Mouse (Mus musculus) fibroblast of lung, adult 2 months (primary cell): ENCODE data around the gene Tgfbr3.

ENCODE experiments used
- DNase-seq: peaks from one replicate; pipeline ENCODE4 v3.0.0-alpha.2; 2011; ENCODE audit warnings: low read depth

The Tgfbr3 gene

GRCm38 (mm10) chr5:107289234-107289764, at the start of gene Tgfbr3:
Gene Tgfbr3 (minus strand): TSS chr5:107289629.
- no peak for DNase-seq

GRCm38 (mm10) chr5:107330916-107331421, 41.5 kb upstream of the Tgfbr3 start, which contains the start of gene Brdt:
Gene Brdt (plus strand): TSS chr5:107331159.
- no peak for DNase-seq

- peak; percentile 11 for DNase-seq
These were observed 31.3 kb upstream of the Tgfbr3 start for GRCm38 (mm10) chr5:107320703-107321102.

DNA sequence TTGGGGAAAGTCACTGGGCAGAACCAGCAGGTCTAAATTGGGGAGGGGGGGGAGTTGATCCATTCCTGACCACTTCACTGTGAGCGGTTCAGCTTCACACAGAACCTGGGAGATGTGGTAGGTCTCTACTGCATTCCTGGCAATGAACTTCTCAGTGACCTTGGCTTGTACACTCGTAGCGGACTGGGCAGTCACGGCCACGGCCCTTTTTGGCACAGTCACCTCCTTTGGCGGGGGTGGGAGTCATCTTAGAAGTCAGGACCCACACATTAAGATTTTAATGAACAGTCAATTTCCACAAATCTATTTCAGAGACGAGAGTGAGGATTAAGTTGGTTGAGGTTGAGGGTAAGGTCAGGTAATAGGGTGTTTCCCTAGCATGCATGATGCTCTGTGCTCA, 27.7 kb upstream of the Tgfbr3 start:
- DNase-seq, result no peak

DNA sequence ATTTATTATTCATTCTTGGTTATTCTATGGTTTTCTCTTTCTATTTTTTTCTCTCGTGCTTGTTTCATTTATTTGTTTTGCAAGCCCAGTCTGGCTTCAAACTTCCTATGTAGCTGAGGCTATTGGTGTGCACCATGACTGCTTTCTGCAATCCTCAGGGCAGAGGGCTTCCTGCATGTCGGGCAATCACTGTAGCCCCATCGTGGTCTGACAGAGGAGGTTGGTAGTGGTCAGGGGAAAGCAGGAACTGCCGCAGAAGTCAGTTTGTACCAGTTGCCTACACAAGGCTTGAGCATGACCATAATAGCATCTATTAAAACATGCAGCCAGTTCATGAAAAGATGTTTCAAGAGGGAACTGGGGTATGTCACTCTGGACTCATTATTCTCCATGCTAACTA, 18.0 kb upstream of the Tgfbr3 start:
- no peak for DNase-seq

GRCm38 (mm10) chr5:107304117-107304825, 14.8 kb upstream of the Tgfbr3 start:
- DNase-seq, result no peak

GRCm38 (mm10) chr5:107303350-107303861, 14.0 kb upstream of the Tgfbr3 start:
- DNase-seq, result no peak

DNA sequence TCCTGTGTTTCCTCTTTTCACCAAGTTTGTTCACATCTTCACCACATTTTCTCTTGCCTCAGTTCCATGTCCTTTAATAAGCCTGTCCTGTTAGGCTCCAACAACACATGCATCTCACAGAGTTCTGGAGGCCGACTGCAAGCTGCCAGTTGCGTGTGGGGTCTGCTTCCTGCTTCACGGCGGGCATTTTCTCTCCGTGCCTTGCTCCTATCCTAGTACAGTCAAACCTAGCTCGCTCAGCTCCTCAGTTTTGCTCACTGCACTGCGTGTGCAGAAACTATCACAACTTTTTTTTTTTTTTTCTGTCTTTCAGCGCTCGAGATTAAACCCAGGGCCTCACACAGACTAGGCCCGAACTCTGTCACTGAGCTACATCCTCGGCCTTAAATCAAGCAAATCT, 9.4 kb upstream of the Tgfbr3 start:
- no peak for DNase-seq

DNA sequence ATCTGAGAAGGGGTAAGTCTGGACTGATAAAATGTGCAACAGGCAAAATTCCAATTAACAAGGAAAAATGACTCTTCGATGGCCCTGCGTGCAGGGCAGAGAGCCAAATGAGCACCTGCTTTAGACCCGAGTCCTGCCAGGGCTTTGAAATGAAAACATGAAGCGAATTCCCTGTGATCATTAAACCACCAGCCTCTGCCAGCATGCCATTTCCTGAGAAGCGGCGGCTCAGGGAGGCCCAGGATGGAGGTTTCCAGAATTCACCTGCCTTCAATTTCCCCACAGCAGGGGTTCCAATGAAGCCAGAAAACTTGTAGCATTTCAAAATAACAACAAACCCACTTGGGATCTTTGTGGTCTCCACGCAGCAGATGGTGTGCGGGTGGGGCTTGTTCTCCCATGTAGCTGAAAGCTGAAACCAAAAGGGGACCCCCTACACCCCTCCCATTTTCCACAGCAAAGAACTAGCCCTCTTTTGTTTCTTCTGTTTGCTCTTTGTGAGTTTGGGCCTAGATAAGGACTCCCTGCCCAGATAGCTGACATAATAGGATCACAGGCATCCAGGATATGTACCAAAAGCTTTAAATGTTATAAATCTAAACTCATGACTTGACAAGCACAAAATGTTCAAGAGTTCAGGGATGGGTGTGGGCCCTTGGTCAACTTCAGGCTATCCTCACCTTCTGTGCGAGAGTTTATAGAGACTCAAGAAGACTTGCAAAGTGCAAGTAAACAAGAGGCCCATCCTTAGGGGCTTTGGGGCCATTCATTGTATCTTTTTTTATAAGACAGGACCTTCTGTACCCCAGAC, 7.3 kb upstream of the Tgfbr3 start:
- no peak for DNase-seq

DNA sequence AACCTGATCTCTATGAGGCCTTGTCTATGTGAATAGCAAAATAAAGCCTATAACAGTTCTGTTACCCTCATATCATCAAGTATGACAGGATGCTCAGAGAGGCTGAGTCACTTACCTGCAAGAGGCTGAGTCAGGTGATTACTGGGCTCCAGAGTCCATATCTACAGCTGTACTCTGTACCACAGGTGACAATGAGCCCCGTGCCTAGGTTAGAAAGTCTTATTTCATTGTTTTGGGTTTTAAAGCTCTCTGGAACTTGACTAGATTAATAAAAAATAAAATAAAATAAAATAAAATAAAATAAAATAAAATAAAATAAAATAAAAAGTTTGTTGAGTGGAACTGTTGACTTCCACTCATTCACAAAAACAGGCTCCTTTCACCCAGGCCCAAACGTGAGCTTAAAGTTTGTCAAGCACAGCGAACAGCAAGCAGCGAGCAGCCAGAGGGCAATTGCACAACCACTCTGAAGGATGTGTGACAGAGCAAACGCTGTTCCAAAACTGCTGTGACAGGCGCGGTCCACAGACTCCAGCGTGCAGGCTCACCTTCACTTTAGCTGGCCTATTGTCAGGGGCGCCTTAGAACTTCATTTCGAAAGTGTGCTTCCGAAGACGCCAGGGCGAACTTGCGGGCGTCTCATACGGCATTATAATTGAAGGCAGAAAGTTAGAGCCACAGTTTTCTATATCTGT, 6.5 kb upstream of the Tgfbr3 start:
- DNase-seq, result no peak

DNA sequence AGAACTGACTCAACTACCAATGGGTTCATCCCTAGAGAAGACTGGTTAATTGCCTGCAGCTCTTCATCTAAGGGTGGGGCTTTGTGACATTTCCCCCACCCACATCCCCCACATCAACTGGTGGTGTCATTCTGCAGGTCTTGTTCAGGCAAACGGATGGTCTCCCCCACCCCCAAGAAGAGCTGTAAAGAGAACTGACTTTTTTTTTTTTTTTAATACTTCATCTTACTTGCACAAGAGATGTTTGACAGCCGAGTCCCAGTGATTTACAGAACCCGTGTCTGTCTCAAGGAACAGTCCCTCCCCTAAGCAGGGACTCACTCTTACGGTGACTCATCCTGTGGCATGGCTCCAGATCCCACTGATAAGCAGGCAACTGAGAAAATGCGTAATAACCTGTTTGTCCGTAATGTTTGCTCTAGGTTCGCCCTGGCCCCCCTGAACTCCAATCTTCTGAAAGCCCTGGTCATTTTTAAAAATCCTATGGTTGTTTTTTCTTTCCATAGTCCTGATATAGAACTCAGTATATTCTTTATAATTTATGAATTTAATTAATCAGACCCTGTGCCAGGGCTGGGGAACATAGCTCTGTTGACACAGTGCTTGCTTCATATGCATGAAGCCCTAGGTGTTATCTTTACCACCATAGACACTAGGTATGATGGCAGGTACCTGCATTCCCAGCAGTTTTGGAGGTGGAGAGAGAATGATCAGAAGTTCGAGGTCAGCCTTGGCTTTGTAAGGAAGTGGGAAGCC, 5.8 kb upstream of the Tgfbr3 start:
- DNase-seq, result no peak

DNA sequence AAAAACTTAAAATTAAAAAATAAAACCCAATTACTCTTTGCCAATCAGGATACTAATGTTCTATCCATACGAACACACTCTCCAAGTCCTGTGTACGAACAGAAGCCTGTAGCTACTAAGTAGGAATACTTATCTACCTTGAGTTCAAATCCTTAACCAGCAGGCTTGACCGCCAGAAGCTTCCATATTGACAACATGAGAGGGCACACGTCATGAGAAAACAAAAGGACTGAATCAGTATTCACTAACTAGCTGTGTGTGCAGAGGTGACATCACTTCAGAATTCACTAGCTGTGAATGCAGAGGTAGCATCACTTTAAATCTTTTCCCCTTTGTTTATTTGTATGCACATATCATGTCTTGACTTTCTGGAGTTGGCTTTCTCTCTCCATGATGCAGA, 4.6 kb upstream of the Tgfbr3 start:
- no peak for DNase-seq

GRCm38 (mm10) chr5:107289986-107290385, 557 bp upstream of the Tgfbr3 start:
- DNase-seq, result no peak

DNA sequence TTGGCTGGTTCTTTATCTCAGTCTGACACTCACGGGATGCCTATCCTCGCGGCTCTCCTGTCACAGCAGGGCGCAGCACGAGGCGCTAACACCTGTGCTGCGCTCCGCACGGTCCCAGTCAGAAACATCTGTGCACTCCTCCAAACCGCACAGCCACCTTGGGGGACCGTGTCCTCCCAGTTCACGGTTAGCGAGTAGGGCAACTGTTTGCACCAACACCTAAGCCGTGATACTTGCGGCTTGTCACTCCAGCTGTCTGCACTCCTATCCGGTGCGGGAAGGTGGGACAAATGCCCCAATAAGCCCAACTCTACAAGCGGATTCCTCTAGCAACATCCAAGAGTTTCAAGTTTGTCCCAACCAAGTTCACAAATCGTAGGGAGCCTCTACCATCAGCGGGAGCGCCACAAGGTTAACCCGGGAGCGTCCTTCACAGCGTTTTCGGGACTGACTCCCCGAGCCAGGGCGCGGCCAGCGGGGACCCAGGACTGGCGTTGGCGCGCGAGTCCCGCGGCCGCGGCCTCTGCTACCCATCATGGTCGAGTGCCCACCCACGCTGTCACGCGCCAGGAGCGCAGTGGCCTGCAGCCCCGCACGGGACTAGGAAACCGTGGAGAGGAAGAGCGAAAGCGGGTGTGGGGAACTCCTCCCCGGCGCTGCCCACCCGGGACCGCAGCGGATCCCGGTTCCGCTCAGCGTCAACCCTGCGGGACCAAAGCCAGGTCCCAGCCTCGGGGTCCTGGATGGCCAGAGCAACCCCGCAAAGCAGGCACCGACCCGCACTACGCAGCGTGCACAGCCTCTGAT, 799 bp downstream of the Tgfbr3 start:
- DNase-seq, result no peak

- no peak for DNase-seq
These were observed 1.5 kb downstream of the Tgfbr3 start for GRCm38 (mm10) chr5:107287908-107288267.

- no peak for DNase-seq
These were observed 2.0 kb downstream of the Tgfbr3 start for GRCm38 (mm10) chr5:107287254-107287907.

DNA sequence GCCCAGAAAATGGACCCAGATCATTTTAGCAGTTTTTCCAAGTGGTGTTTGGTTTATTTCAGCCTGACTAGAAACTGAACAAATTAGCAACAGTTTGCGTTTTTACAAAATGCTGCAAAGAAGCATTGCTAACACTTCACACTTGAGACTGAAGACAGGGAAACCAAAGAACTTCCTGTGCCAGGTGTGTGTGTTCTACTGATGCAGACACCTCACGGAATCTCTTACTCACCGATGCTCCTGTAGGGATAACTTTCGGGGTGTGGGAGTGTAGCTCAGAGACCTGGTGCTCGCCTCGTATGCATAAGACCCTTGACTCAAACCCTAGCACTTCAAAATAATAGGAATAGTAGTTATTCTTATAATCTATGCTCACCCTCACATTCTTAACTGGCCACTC, 3.9 kb downstream of the Tgfbr3 start:
- DNase-seq, result no peak

- no peak for DNase-seq
These were observed 5.4 kb downstream of the Tgfbr3 start for GRCm38 (mm10) chr5:107283935-107284524.

DNA sequence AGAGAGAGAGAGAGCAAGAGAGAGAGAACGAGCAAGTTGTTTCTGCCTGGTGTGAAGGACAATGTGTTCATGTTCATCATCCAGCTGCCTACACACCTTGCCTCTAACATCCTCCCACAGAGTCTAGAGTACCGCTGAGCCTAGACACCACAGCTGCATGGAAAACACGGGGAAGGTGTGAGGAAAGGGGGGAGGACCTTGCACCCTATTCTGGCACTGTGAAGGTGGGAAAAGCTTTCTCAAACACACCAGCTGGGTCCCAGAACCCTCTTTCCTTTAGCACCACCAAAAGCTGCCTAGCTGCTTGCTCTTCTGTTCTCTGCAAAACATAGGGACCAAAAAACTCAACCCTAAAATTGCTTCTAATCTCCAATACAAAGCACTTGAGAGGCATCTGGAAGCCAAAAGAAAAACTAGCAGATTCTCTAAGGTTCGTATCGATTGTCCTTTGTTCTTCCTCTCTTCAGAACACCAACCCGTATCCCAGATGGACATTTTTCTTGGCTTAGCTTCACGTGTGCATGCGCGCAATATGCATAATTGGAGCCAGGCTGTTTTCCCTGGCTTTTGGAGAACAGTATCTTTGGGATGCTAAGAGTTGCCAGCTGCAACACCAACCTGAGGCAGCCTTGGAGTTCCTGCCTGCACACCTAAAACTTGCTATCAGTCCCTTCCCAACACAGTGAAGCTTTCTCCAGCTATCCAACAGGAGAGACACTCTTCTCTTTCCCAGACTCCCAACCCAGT, 6.7 kb downstream of the Tgfbr3 start:
- DNase-seq, result no peak
